Mouse (Mus musculus) cerebellum, adult 9-10 months (tissue): ENCODE measurements at regions not wholly inside any gene's neighbourhood (a gene's known extent, or its start where the extent isn't known, plus 50 kb on each side); places are given as distances from the start of the nearest gene placed in this dataset.
"Not testable (repeated sequence)": the region's sequence is repeated elsewhere in the genome, so short reads cannot be mapped to it uniquely, and the experiment has no call there.

Source experiments
- DNase-seq: peaks from one replicate; pipeline ENCODE4 v3.0.0; 2022

- DNase-seq, result no peak
Observed at GRCm38 (mm10) chr1:47285639-47286038, 393.0 kb upstream of the Slc39a10 start.

GRCm38 (mm10) chr1:47278321-47279020 lies 385.8 kb upstream of the Slc39a10 start:
- peak; percentile 17 for DNase-seq

GRCm38 (mm10) chr1:47277839-47278238 lies 385.2 kb upstream of the Slc39a10 start:
- peak; percentile 79 for DNase-seq

- no peak for DNase-seq
Observed at GRCm38 (mm10) chr1:47272131-47272530, 379.5 kb upstream of the Slc39a10 start.

GRCm38 (mm10) chr1:47263611-47264010 lies 371.0 kb upstream of the Slc39a10 start:
- DNase-seq, result peak; percentile 58

GRCm38 (mm10) chr1:47261505-47262130 lies 369.0 kb upstream of the Slc39a10 start:
- no peak for DNase-seq

- peak; percentile 55 for DNase-seq
Observed at GRCm38 (mm10) chr1:47250706-47251105, 358.1 kb upstream of the Slc39a10 start.

GRCm38 (mm10) chr1:47217088-47217487 lies 324.4 kb upstream of the Slc39a10 start:
- DNase-seq, result no peak

GRCm38 (mm10) chr1:47216419-47217002 lies 323.9 kb upstream of the Slc39a10 start:
- no peak for DNase-seq

- no peak for DNase-seq
Observed at GRCm38 (mm10) chr1:47213476-47213875, 320.8 kb upstream of the Slc39a10 start.

- no peak for DNase-seq
Observed at GRCm38 (mm10) chr1:47193001-47193400, 300.3 kb upstream of the Slc39a10 start.

GRCm38 (mm10) chr1:47164417-47164816 lies 271.8 kb upstream of the Slc39a10 start:
- DNase-seq, result no peak

- DNase-seq, result no peak
Observed at GRCm38 (mm10) chr1:47163808-47164410, 271.3 kb upstream of the Slc39a10 start.

GRCm38 (mm10) chr1:47130031-47130430 lies 237.4 kb upstream of the Slc39a10 start:
- DNase-seq, result not testable (repeated sequence)

- no peak for DNase-seq
Observed at GRCm38 (mm10) chr1:47119636-47120035, 227.0 kb upstream of the Slc39a10 start.

- DNase-seq, result not testable (repeated sequence)
Observed at GRCm38 (mm10) chr1:47116681-47117080, 224.0 kb upstream of the Slc39a10 start.

GRCm38 (mm10) chr1:47112494-47112893 lies 219.8 kb upstream of the Slc39a10 start:
- no peak for DNase-seq

GRCm38 (mm10) chr1:47104055-47104454 lies 211.4 kb upstream of the Slc39a10 start:
- DNase-seq, result no peak

GRCm38 (mm10) chr1:47103321-47103988 lies 210.8 kb upstream of the Slc39a10 start:
- DNase-seq, result no peak

GRCm38 (mm10) chr1:47097084-47097996 lies 204.7 kb upstream of the Slc39a10 start:
- DNase-seq, result no peak

- no peak for DNase-seq
Observed at GRCm38 (mm10) chr1:47094498-47094897, 201.8 kb upstream of the Slc39a10 start.
